Mouse (Mus musculus): ENCODE data around the gene Ddit4.

DNA sequence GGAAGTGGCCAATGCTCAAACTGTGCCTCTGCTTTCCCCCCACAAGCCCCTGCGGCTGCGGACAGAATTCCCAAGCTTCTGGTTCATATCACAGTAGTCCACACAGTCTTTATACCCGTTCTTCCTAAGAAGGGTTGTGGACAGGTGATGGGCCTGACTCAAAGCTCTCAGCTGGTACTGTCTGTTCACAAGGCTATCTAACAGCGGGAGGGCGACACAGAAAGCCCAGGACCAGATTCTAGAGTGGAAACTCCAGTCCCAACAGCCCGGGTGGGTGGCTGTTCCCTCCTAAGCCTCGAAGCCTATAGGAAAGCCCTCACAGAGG is 31.2 kb downstream of the Ddit4 start:
- no peak for TF ChIP-seq CTCF (IDR thresholded peaks at IDR 0.05; ENCODE audit: control insufficient read depth, insufficient read depth, low read length)
- no peak for TF ChIP-seq POLR2A (IDR thresholded peaks at IDR 0.05; ENCODE audit: borderline replicate concordance, control insufficient read depth, low read depth, low read length)

Measured in bone marrow, adult 2 months (tissue).